Mouse (Mus musculus) forebrain, embryonic 12.5 days (tissue): ENCODE measurements around the gene Mllt10. TPM values are rescaled to one million over a fixed set of nuclear protein-coding genes. Genes with fewer than 3 reads are reported as not detected.
A peak's percentile ranks its signal among the peaks of the same experiment; 100 is the strongest.

Experiments used
- ATAC-seq: fragments of 200-750 bp; cut with Nextera tagmentation; 2 replicates; pipeline ENCODE4 v1.8.0; 2017; ENCODE audit warnings: moderate TSS enrichment; ENCODE audit not compliant: low FRiP score
- H3K27ac ChIP-seq: fragments of 300-500 bp; sonication (generic); 2 replicates; pipeline ENCODE4 v1.5.1; 2016; ENCODE audit warnings: mild to moderate bottlenecking
- H3K27me3 ChIP-seq: fragments of 300-500 bp; sonication (generic); 2 replicates; pipeline ENCODE4 v1.6.1; 2016; ENCODE audit warnings: mild to moderate bottlenecking
- H3K36me3 ChIP-seq: fragments of 300-500 bp; sonication (generic); replicated peaks from 2 replicates; pipeline ENCODE4 v1.6.1; 2016; ENCODE audit warnings: mild to moderate bottlenecking
- H3K4me1 ChIP-seq: fragments of 300-500 bp; sonication (generic); 2 replicates; pipeline ENCODE4 v1.6.1; 2016
- H3K4me2 ChIP-seq: fragments of 300-500 bp; sonication (generic); 2 replicates; pipeline ENCODE4 v1.6.1; 2016; ENCODE audit warnings: mild to moderate bottlenecking, moderate library complexity
- H3K4me3 ChIP-seq: fragments of 300-500 bp; sonication (generic); replicated peaks from 2 replicates; pipeline ENCODE4 v1.5.1; 2016; ENCODE audit warnings: mild to moderate bottlenecking
- H3K9ac ChIP-seq: fragments of 300-500 bp; sonication (generic); 2 replicates; pipeline ENCODE4 v1.6.1; 2016; ENCODE audit warnings: mild to moderate bottlenecking
- H3K9me3 ChIP-seq: fragments of 300-500 bp; sonication (generic); 2 replicates; pipeline ENCODE4 v1.6.1; 2016
- WGBS: fragments of 180-500 bp; shearing (Covaris S2); methylation state at CpG from one replicate; pipeline ENCODE4 v1.1.7; 2016; 5-methylcytosine and 5-hydroxymethylcytosine counted together
- microRNA-seq: library from miRNA; unstranded; fragments of <30 nt; microRNA quantifications from one replicate; pipeline ENCODE4, GENCODE M21; 2017
- polyA plus RNA-seq: library from polyadenylated mRNA; unstranded; fragments of >200 nt; fragmentation: Nextera tagmentation; extraction: Ambion mirVana; gene quantifications from 2 replicates; pipeline ENCODE4 v1.2.1, GENCODE M21; 2016

The Mllt10 gene
- polyA plus RNA-seq, 1 experiment from 2014 or later, result 76.8 TPM

GRCm38 (mm10) chr2:18228486-18229062, 173.5 kb downstream of the Mllt10 start:
- no peak overlapping the region for H3K4me3 ChIP-seq
- H3K36me3 ChIP-seq, result 0 out of 2 replicates have a peak, but pooled peaks cover 3% of the 10 kb centered on the region
- no peak overlapping the region for H3K27ac ChIP-seq
- H3K9ac ChIP-seq, result no peak overlapping the region
- 61% methylated on average over 8 of the region's 8 CpGs for WGBS
- H3K9me3 ChIP-seq, result no peaks in the 10 kb centered on the region
- H3K27me3 ChIP-seq, result no peaks in the 10 kb centered on the region
- H3K4me2 ChIP-seq, result no peak overlapping the region
- peaks cover 15% of the 10 kb centered on the region for H3K4me1 ChIP-seq
- no peak for ATAC-seq

- H3K4me1 ChIP-seq, result peaks cover 21% of the 10 kb centered on the region
- 0 out of 2 replicates have a peak, but pooled peaks cover 3% of the 10 kb centered on the region for H3K36me3 ChIP-seq
- no peaks in the 10 kb centered on the region for H3K27me3 ChIP-seq
- WGBS, result 14% methylated on average over 2 of the region's 2 CpGs
- no peaks in the 10 kb centered on the region for H3K9me3 ChIP-seq
- no peak for ATAC-seq
- no peak overlapping the region for H3K4me2 ChIP-seq
- H3K9ac ChIP-seq, result no peak overlapping the region
- no peak overlapping the region for H3K4me3 ChIP-seq
- H3K27ac ChIP-seq, result no peak overlapping the region
Observed at GRCm38 (mm10) chr2:18229279-18229678, 174.2 kb downstream of the Mllt10 start.

GRCm38 (mm10) chr2:18231143-18231542, 176.1 kb downstream of the Mllt10 start:
- Histone ChIP-seq H3K9ac (no peak overlapping the region), H3K4me3 (no peak overlapping the region), H3K4me1 (peaks cover 22% of the 10 kb centered on the region), H3K27ac (no peak overlapping the region), H3K4me2 (no peak overlapping the region), H3K9me3 (no peaks in the 10 kb centered on the region), H3K36me3 (0 out of 2 replicates have a peak, but pooled peaks cover 3% of the 10 kb centered on the region), H3K27me3 (no peaks in the 10 kb centered on the region)
- ATAC-seq, result no peak
- 70% methylated on average over 4 of the region's 4 CpGs for WGBS

GRCm38 (mm10) chr2:18232883-18233567, 178.0 kb downstream of the Mllt10 start:
- peak; percentile 71 for ATAC-seq
- Histone ChIP-seq H3K9me3 (no peaks in the 10 kb centered on the region), H3K4me2 (no peak overlapping the region), H3K4me3 (no peak overlapping the region), H3K4me1 (peaks cover 22% of the 10 kb centered on the region), H3K9ac (no peak overlapping the region), H3K27me3 (no peaks in the 10 kb centered on the region), H3K27ac (0 out of 2 replicates have a peak overlapping the region, but pooled peaks have one; percentile 14), H3K36me3 (0 out of 2 replicates have a peak, but pooled peaks cover 3% of the 10 kb centered on the region)
- 5% methylated on average over 5 of the region's 5 CpGs for WGBS

DNA sequence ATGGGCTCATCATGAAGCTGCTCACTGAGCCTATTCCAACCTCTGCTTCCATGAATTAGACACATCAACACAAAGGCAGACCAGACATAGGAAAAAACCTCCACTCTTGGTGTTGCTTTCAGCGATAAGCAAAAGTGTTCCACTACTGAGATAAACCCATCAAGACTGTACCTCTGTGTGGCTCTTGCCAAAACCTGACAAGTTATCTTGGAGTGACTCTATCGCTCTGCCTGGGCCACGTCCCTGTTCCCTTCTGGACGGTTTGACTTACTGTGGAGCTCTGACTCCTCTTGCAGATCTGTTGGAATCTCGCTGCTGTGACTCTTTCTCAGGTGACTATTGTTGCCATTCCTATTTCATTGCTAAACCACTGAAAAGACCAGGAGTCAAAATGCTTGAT, 180.5 kb downstream of the Mllt10 start:
- Histone ChIP-seq H3K9me3 (no peaks in the 10 kb centered on the region), H3K27ac (no peak overlapping the region), H3K9ac (no peak overlapping the region), H3K4me1 (peaks cover 19% of the 10 kb centered on the region), H3K4me2 (no peak overlapping the region), H3K36me3 (0 out of 2 replicates have a peak, but pooled peaks cover 3% of the 10 kb centered on the region), H3K4me3 (no peak overlapping the region), H3K27me3 (no peaks in the 10 kb centered on the region)
- WGBS, result 90% methylated on average over 5 of the region's 5 CpGs
- ATAC-seq, result no peak

DNA sequence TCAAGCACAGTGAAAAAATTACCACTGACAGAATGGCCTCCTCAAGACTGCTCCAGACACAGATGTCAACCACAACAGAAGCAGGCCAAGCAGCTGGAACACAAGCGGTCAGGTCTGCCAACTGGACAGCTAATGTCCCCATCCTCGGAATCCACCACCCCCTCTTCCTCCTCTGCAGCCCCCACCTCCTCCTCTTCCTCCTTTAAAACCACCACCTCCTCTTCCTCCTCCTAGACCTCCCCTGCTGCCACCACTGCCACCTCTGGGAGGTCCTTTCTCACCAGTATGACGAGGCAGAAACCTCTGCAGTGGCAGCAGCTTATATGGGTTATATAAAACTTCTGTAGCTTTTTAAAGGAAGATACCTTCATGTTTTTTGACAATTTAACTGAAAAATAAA, 194.2 kb downstream of the Mllt10 start:
- 86% methylated on average over 3 of the region's 3 CpGs for WGBS

More for the DNA sequence above, 194.2 kb downstream of the Mllt10 start:
- Histone ChIP-seq H3K9me3 (0 out of 2 replicates have a peak, but pooled peaks cover 5% of the 10 kb centered on the region), H3K4me2 (no peak overlapping the region), H3K4me3 (no peak overlapping the region), H3K27me3 (no peaks in the 10 kb centered on the region), H3K27ac (no peak overlapping the region), H3K9ac (no peak overlapping the region), H3K36me3 (peaks cover 17% of the 10 kb centered on the region), H3K4me1 (no peaks in the 10 kb centered on the region)
- no peak for ATAC-seq

Small RNA genes lying within 50 kb of the gene (microRNA-seq; reads per million reads assigned to microRNA genes)
- gene Gm23638 (not detected), gene Mir7655 (22.8 reads per million, percentile 35 among the genes with 10 or more reads in this experiment)

Other genes starting within 250 kb of the Mllt10 start
- gene H2al2a, start 58.3 kb upstream of the Mllt10 start, polyA plus RNA-seq, result not detected in 2 replicates
- gene A930004D18Rik, start 17.5 kb upstream of the Mllt10 start, polyA plus RNA-seq, result 20.9 and 22.0 TPM in 2 replicates
- gene Skida1, start 6.2 kb upstream of the Mllt10 start, polyA plus RNA-seq, result 26.3 and 26.4 TPM in 2 replicates